Comparison of ENCODE assay signal across 18 mouse cellular contexts in genomic region chr7:6866351-6866750, GRCm38 (mm10).
A peak's percentile ranks its signal among the peaks of the same experiment; 100 is the strongest.
DNase-seq lines count a peak whose midpoint lies in the region; ATAC-seq lines count a peak whose summit lies in the region.
"Had no signal": no experiment of that assay in that cellular context is flagged by ENCODE, and none has a peak within 500 bp of the region (broad histone marks: within the 10 kb centered on the region; RNA-seq: fewer than 3 reads in every experiment).

No protein-coding gene starts in this region.

- DNase-seq in heart, adult 11 months: peak; percentile 51
- DNase-seq in heart, adult 8-10 months (ENCODE audit: low spot score): no peak
- peak; percentile 56 for DNase-seq in midbrain, embryonic 14.5 days
- DNase-seq in cerebellum, adult 9-10 months: peak; percentile 76
- peak; percentile 6 for DNase-seq in gonadal fat pad, adult 2 months (ENCODE audit: low read depth)
- no peak for DNase-seq in spleen, postnatal 36 days (ENCODE audit: low spot score in 2 of 2)
- DNase-seq: B cell, adult 2 months; gastrocnemius, postnatal 14 days; kidney, postnatal 4 days; liver, postnatal 0 days had no signal

- 0 out of 2 replicates have a peak overlapping the region, but pooled peaks have one; percentile 3 for H3K27ac ChIP-seq in midbrain, embryonic 14.5 days (replicated peaks; ENCODE audit: low read depth, low read length)
- H3K27ac ChIP-seq in midbrain, embryonic 13.5 days: no peak overlapping the region
- no peak overlapping the region for H3K27ac ChIP-seq in heart, embryonic 12.5 days (ENCODE audit: poor library complexity, severe bottlenecking)
- H3K27ac ChIP-seq: limb, embryonic 12.5 days; macrophage; stomach, embryonic 15.5 days had no signal

- peaks cover 19% of the 10 kb centered on the region for H3K4me1 ChIP-seq in midbrain, embryonic 14.5 days (ENCODE audit: control insufficient read depth, insufficient read depth, low read length)
- H3K4me1 ChIP-seq in midbrain, embryonic 13.5 days (replicated peaks): peaks cover 21% of the 10 kb centered on the region
- H3K4me1 ChIP-seq in heart, embryonic 12.5 days (replicated peaks): peaks cover 6% of the 10 kb centered on the region; the same call in 1 of the 2 replicates
- H3K4me1 ChIP-seq: stomach, embryonic 15.5 days had no signal

- no peak overlapping the region for H3K4me2 ChIP-seq in midbrain, embryonic 14.5 days (ENCODE audit: low read length)
- H3K4me2 ChIP-seq in midbrain, embryonic 13.5 days (replicated peaks): no peak overlapping the region
- no peak overlapping the region for H3K4me2 ChIP-seq in heart, embryonic 12.5 days
- H3K4me2 ChIP-seq: limb, embryonic 12.5 days; stomach, embryonic 15.5 days had no signal

- H3K4me3 ChIP-seq in midbrain, embryonic 14.5 days (replicated peaks; ENCODE audit: low read depth, low read length): no peak overlapping the region
- no peak overlapping the region for H3K4me3 ChIP-seq in midbrain, embryonic 13.5 days (replicated peaks)
- no peak overlapping the region for H3K4me3 ChIP-seq in heart, embryonic 12.5 days
- H3K4me3 ChIP-seq: erythroblast, embryonic 14.5 days; limb, embryonic 12.5 days; stomach, embryonic 15.5 days had no signal

- no peak overlapping the region for H3K9ac ChIP-seq in midbrain, embryonic 14.5 days (replicated peaks; ENCODE audit: low read length)
- H3K9ac ChIP-seq in midbrain, embryonic 13.5 days (replicated peaks): no peak overlapping the region
- no peak overlapping the region for H3K9ac ChIP-seq in heart, embryonic 12.5 days
- H3K9ac ChIP-seq: limb, embryonic 12.5 days; liver, postnatal 0 days; stomach, embryonic 15.5 days had no signal

- H3K36me3 ChIP-seq in midbrain, embryonic 14.5 days (ENCODE audit: control insufficient read depth, insufficient read depth, low read length): no peaks in the 10 kb centered on the region
- H3K36me3 ChIP-seq in midbrain, embryonic 13.5 days: no peaks in the 10 kb centered on the region
- no peaks in the 10 kb centered on the region for H3K36me3 ChIP-seq in heart, embryonic 12.5 days
- H3K36me3 ChIP-seq: G1E; limb, embryonic 12.5 days; stomach, embryonic 15.5 days had no signal

- no peaks in the 10 kb centered on the region for H3K9me3 ChIP-seq in midbrain, embryonic 14.5 days (ENCODE audit: control insufficient read depth, low read length)
- no peaks in the 10 kb centered on the region for H3K9me3 ChIP-seq in midbrain, embryonic 13.5 days
- no peaks in the 10 kb centered on the region for H3K9me3 ChIP-seq in heart, embryonic 12.5 days (replicated peaks)
- H3K9me3 ChIP-seq: G1E; limb, embryonic 12.5 days; stomach, embryonic 15.5 days had no signal

- no peaks in the 10 kb centered on the region for H3K27me3 ChIP-seq in midbrain, embryonic 14.5 days (ENCODE audit: control insufficient read depth, insufficient read depth, low read length)
- H3K27me3 ChIP-seq in midbrain, embryonic 13.5 days: no peaks in the 10 kb centered on the region
- no peaks in the 10 kb centered on the region for H3K27me3 ChIP-seq in heart, embryonic 12.5 days (replicated peaks)
- H3K27me3 ChIP-seq: limb, embryonic 12.5 days; stomach, embryonic 15.5 days had no signal

- ATAC-seq in midbrain, embryonic 14.5 days (ENCODE audit: low FRiP score, low TSS enrichment): no peak
- no peak for ATAC-seq in midbrain, embryonic 13.5 days
- no peak for ATAC-seq in heart, embryonic 12.5 days (ENCODE audit: insufficient number of reproducible peaks, low FRiP score)
- ATAC-seq: intestine, embryonic 16.5 days; liver, postnatal 0 days had no signal

Comparison
In these comparisons a context has a peak if more than half of its experiments do, and no peak if none do; other contexts are left out.
1. DNase-seq: peak in heart, adult 11 months (single experiment), midbrain, embryonic 14.5 days (single experiment), cerebellum, adult 9-10 months (single experiment) and gonadal fat pad, adult 2 months (single experiment); none in heart, adult 8-10 months (single experiment) and spleen, postnatal 36 days (0 of 2).